Mouse (Mus musculus) gastrocnemius, postnatal 10 days (tissue): ENCODE data around the gene Rprd1b. TPM values are rescaled to one million over a fixed set of nuclear protein-coding genes. Genes with fewer than 3 reads are reported as not detected.

Experiments
- DNase-seq: peaks from one replicate; pipeline ENCODE4 v3.0.0; 2021; ENCODE audit warnings: mixed read lengths
- long read RNA-seq, 2 experiments: library from polyadenylated mRNA; stranded (forward); transcript quantifications; one replicate each; pipeline ENCODE4 v2.0.0; 2021
- total RNA-seq, 2 experiments: library from RNA; stranded (reverse); gene quantifications; 2 replicates each; pipeline ENCODE4 v1.2.3; 2021

Rprd1b gene
- 10 to 100 TPM; 28.2 to 33.0 TPM for total RNA-seq
- long read RNA-seq, experiment 1, full-length matches to known transcripts: 27 of 53 reads
- long read RNA-seq, experiment 1, partial matches to known transcripts: 2 of 53 reads
- long read RNA-seq, experiment 1, other reads (novel, unspliced or antisense): 24 of 53 reads
- long read RNA-seq, experiment 2, full-length matches to known transcripts: 10 of 47 reads
- long read RNA-seq, experiment 2, partial matches to known transcripts: 1 of 47 reads
- long read RNA-seq, experiment 2, other reads (novel, unspliced or antisense): 36 of 47 reads

- peak; percentile 93 for DNase-seq
Observed at GRCm38 (mm10) chr2:158028354-158028863, at the start of gene Rprd1b, which contains the start of gene Tti1. TSS of gene Rprd1b (plus strand) at chr2:158028497. TSS of gene Tti1 (minus strand) at chr2:158028433.

- no peak for DNase-seq
Observed at GRCm38 (mm10) chr2:157979241-157979640, 49.1 kb upstream of the Rprd1b start.

- no peak for DNase-seq
Observed at GRCm38 (mm10) chr2:157982727-157983126, 45.6 kb upstream of the Rprd1b start.

- no peak for DNase-seq
Observed at GRCm38 (mm10) chr2:157983276-157983675, 45.0 kb upstream of the Rprd1b start.

DNA sequence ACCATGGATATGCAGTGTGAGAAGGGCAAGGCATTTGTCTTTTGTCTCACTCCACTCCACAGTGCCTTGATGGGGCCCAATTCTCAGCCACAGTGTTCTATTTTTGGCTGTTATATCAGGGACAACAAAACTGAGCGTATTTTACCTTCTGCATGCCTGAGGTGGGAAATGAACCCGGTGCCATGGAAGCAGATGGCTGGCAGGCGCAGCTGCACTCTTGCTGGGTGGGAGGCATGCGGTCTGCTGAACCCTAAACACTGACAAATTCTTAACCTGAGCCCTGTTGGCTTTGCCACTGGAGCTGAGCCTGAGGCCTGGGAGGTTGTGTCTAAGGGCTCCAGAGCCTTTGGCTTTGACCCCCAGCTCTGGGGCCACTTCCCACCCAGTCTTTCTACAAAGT lies 42.7 kb upstream of the Rprd1b start:
- DNase-seq: no peak

- no peak for DNase-seq
Observed at GRCm38 (mm10) chr2:157986235-157986634, 42.1 kb upstream of the Rprd1b start.

DNA sequence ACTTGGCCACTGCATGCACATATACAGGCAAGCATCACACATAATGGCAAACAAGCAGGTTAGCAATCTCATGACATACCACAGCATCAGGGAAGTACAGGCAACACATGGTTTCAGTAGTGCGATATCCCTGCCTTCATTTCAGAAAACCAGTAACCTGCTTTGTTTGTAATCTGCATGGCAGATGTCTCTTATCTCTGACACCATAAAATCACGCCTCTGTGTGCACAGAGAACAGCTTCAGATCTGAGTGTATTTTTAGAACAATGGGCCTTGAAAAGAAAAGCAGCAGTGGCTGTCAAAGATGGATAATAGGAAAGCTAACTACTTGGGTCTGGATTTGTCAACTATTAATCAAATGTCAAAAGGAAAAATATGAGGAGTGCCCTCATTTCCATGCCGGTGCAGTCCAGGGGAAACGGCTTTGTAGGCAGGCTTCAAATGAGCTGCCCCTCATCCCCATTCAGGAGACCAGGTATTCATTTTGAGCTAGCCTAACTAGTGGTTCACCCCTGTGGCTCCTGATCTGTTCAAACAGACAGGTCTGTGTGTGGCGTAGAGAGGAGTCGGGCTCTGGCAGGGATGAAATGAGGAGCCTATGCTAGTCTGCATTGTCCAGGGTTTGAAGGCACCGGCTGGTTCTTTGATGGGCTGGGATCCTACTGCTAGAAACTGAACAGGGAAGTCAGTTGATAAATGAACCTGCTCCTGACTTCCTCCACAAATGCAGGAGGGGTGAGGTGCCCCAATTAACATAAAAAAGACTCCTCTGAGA lies 39.7 kb upstream of the Rprd1b start:
- no peak for DNase-seq

DNA sequence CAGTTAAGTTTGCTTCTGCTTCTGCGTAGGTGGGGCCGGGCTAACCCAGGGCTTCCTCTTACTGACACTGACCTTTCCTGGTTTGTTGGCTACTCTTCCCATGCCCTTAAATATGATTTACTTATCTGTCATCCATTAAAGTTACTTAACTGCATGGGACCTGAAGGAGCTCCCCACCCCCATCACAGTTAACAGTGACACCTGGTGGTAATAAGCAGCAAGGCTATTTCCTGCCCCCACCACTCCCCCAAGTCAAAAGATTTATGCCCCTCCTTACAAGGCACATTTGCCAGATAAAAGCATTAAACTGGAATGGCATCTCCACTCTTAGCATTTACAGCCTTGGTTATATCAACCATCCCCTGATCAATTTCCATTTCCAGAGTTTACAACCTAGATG lies 38.4 kb upstream of the Rprd1b start:
- no peak for DNase-seq

- DNase-seq: no peak
Observed at GRCm38 (mm10) chr2:157991026-157991425, 37.3 kb upstream of the Rprd1b start.

- no peak for DNase-seq
Observed at GRCm38 (mm10) chr2:157992501-157992900, 35.8 kb upstream of the Rprd1b start.

DNA sequence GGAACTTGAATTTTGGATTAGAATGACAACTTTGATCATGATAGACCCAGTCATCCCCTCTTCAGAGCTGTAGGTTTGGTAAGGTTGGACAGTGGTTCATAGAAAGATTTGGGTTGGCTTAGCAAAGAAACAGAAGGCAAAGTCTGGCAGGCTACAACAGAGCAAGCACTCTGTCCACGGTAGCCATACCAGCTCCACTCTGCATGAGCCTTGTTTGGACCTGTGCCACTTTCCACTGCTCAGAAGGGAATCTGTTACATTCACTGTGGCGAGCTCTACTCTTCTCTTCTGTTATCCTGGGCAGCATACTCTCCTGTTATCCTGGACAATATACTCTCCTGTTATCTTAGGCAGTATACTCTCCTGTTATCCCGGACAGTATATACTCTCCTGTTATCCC lies 29.5 kb upstream of the Rprd1b start:
- no peak for DNase-seq

DNA sequence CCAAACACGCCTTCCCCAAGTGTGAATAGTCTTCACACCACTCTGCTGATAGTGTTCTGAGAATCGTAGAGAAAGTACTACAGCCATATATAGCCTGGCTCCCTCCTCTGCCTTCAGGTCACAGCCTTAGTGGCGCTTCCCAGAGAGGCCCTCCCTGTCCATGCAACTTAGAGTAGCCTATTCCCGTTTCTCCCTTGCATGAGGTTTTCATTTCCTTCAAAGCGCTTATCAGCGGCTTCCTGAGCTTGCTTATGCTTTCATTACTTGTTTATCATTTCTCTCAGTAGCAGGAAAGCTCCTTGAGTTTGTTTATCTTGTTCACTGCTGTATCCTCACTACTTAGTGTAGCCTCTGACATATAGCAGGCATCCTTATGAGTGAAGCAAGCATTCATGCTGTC lies 23.7 kb upstream of the Rprd1b start:
- DNase-seq: no peak

- no peak for DNase-seq
Observed at GRCm38 (mm10) chr2:158005641-158006040, 22.7 kb upstream of the Rprd1b start.

GRCm38 (mm10) chr2:158009373-158009772 lies 18.9 kb upstream of the Rprd1b start:
- no peak for DNase-seq

GRCm38 (mm10) chr2:158012608-158013007 lies 15.7 kb upstream of the Rprd1b start:
- no peak for DNase-seq

- no peak for DNase-seq
Observed at GRCm38 (mm10) chr2:158017330-158017729, 11.0 kb upstream of the Rprd1b start.

- DNase-seq: no peak
Observed at GRCm38 (mm10) chr2:158027855-158028353, 393 bp upstream of the Rprd1b start.

GRCm38 (mm10) chr2:158030007-158030406 lies 1.7 kb downstream of the Rprd1b start:
- no peak for DNase-seq

DNA sequence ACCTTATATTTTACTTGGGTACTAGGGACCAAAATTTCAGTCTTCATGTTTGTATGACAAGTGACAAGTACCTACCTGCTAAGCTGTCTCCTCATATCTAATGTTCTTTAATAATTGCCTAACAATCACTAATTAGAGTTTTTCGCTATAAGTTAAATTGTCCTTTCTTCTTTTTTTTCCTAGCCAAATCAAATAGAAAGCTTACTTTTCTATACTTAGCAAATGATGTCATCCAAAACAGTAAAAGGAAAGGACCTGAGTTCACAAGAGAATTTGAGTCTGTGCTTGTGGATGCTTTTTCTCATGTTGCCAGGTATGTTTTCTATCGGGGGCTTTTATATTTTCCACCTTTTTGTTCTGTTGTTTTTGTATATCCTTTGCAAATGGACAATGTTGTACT lies 7.5 kb downstream of the Rprd1b start:
- DNase-seq: no peak

GRCm38 (mm10) chr2:158036408-158036807 lies 8.1 kb downstream of the Rprd1b start:
- no peak for DNase-seq

DNA sequence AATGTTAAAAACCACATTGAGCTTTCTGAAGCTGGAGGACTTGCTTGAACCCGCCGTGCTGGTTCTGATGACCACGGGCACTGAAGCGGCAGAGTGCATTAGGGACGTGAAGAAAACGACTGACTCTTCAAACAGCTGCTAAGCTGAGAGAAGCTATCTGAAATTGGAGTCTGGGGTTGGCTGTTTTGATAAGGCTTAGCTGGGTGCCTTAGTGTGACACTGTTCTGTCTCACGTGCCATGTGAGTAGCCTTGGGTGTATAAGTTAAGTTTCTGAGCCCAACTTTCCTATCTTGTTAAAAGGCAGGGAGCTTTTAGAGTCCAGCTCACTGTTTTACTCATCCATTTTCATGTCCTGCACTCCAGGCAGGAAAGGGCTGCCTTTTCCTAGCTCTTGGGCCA lies 8.7 kb downstream of the Rprd1b start:
- no peak for DNase-seq

- DNase-seq: no peak
Observed at GRCm38 (mm10) chr2:158037571-158037970, 9.3 kb downstream of the Rprd1b start.

DNA sequence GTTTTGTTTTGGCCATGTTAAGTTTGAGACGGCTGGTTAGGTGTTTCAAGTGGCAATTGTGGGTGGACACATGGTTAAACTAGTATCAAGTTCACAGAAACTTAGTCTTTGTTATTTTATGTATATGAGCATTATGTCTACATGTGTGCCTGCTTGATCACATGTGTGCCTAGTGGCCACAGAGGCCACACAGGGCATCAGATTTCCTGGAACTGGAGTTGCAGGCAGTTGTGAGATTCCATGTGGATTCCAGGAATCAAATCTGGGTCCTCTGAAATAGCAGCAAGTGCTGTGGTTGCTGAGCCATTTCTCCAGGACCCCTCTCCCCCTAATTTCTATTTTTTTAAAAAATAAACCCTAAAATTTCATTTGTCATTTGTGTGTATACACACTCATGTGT lies 11.4 kb downstream of the Rprd1b start:
- DNase-seq: no peak
